Mouse (Mus musculus) bone marrow macrophage, adult 2 months (primary cell): ENCODE data around the gene Nfe2l2.

Experiments used
- CTCF ChIP-seq: IDR thresholded peaks from 2 replicates; pipeline ENCODE4 v1.5.1; 2012; ENCODE audit warnings: low read depth, mild to moderate bottlenecking, low read length, moderate library complexity
- POLR2A ChIP-seq: IDR thresholded peaks from 2 replicates; pipeline ENCODE4 v1.6.1; 2012; ENCODE audit warnings: mild to moderate bottlenecking, low read depth, low read length, borderline replicate concordance

- TF ChIP-seq CTCF (no peak), POLR2A (no peak)
These were observed 71.1 kb downstream of the Nfe2l2 start for GRCm38 (mm10) chr2:75633381-75633780.
